Mouse (Mus musculus): ENCODE data around the gene Tmem214.

GRCm38 (mm10) chr5:30925217-30925616 is 57.4 kb downstream of the Tmem214 start:
- no peak for TF ChIP-seq CTCF (IDR thresholded peaks at IDR 0.05; ENCODE audit: borderline replicate concordance, control insufficient read depth, extremely low read depth, insufficient read depth, low read length, poor library complexity)
- no peak for TF ChIP-seq POLR2A (IDR thresholded peaks at IDR 0.05; ENCODE audit: control insufficient read depth, extremely low read depth, insufficient read depth, low read length, poor library complexity)
